Mouse (Mus musculus) liver, adult (tissue): Measurements from ENCODE around the gene Gm37240.
A peak's percentile ranks its signal among the peaks of the same experiment; 100 is the strongest.

Experiments
- GATA4 ChIP-seq: IDR thresholded peaks from 2 replicates; pipeline ENCODE4 v1.6.1; 2014; ENCODE audit warnings: mild to moderate bottlenecking, low read length; ENCODE audit not compliant: insufficient replicate concordance

Gm37240 gene

GRCm38 (mm10) chr3:85813101-85814014, 74.0 kb downstream of the Gm37240 start:
- TF ChIP-seq GATA4, result peak; percentile 52; the same call in 1 of the 2 replicates

- no peak for TF ChIP-seq GATA4
Observed at GRCm38 (mm10) chr3:85812010-85812409, 75.3 kb downstream of the Gm37240 start.

- no peak for TF ChIP-seq GATA4
Observed at GRCm38 (mm10) chr3:85793166-85793565, 94.2 kb downstream of the Gm37240 start.

GRCm38 (mm10) chr3:85789748-85790147, 97.6 kb downstream of the Gm37240 start:
- no peak for TF ChIP-seq GATA4

GRCm38 (mm10) chr3:85786501-85786900, 100.8 kb downstream of the Gm37240 start:
- TF ChIP-seq GATA4, result no peak

GRCm38 (mm10) chr3:85780906-85781305, 106.4 kb downstream of the Gm37240 start:
- TF ChIP-seq GATA4, result no peak

- TF ChIP-seq GATA4, result no peak
Observed at GRCm38 (mm10) chr3:85780332-85780731, 107.0 kb downstream of the Gm37240 start.

- no peak for TF ChIP-seq GATA4
Observed at GRCm38 (mm10) chr3:85777841-85778240, 109.5 kb downstream of the Gm37240 start.

GRCm38 (mm10) chr3:85777356-85777755, 110.0 kb downstream of the Gm37240 start:
- TF ChIP-seq GATA4, result no peak

- TF ChIP-seq GATA4, result no peak
Observed at GRCm38 (mm10) chr3:85776707-85777106, 110.6 kb downstream of the Gm37240 start.

GRCm38 (mm10) chr3:85776126-85776525, 111.2 kb downstream of the Gm37240 start:
- no peak for TF ChIP-seq GATA4

- no peak for TF ChIP-seq GATA4
Observed at GRCm38 (mm10) chr3:85773886-85774285, 113.4 kb downstream of the Gm37240 start.

GRCm38 (mm10) chr3:85773425-85773824, 113.9 kb downstream of the Gm37240 start:
- TF ChIP-seq GATA4, result no peak

GRCm38 (mm10) chr3:85764937-85765337, 122.4 kb downstream of the Gm37240 start:
- no peak for TF ChIP-seq GATA4

GRCm38 (mm10) chr3:85764008-85764834, 123.1 kb downstream of the Gm37240 start:
- no peak for TF ChIP-seq GATA4

GRCm38 (mm10) chr3:85757944-85758343, 129.4 kb downstream of the Gm37240 start:
- no peak for TF ChIP-seq GATA4
